Mouse (Mus musculus): ENCODE data around the gene Arpc3. TPM values are rescaled to one million over a fixed set of nuclear protein-coding genes. Genes with fewer than 3 reads are reported as not detected.
A peak's percentile ranks its signal among the peaks of the same experiment; 100 is the strongest.

Gene Arpc3
- 98.6 and 103 TPM in 2 replicates for polyA plus RNA-seq (2015; fragmentation: Nextera tagmentation; extraction: Ambion mirVana)

DNA sequence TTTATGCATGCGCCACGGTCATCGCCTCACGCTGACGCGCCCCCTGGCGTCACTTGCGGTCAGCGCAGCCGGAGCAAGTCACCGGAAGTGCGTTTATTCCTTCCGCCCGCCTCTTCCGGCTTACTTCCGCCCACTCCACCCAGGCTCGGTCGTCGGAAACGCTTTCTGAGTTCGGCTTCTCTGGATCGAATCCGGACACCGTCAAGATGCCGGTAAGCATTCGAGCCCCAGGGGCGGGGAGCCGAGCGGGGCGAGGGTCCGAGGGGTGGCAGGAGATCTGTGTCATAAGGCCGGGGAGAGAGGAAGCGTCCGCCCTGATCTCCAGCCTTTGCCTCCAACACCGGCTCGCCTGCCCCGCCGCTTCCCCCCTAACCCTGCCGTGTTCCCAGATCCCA is at the start of gene Arpc3:
Gene Arpc3 (plus strand): TSS at position 93 of the 395 bp plus-strand sequence.
- ATAC-seq (replicated peaks; ENCODE audit: insufficient number of reproducible peaks, insufficient read depth, low FRiP score, low read depth): peak; percentile 85
- no peaks in the 10 kb centered on the region for H3K9me3 ChIP-seq (replicated peaks)
- WGBS: under 1% methylated on average over 39 of the region's 39 CpGs

DNA sequence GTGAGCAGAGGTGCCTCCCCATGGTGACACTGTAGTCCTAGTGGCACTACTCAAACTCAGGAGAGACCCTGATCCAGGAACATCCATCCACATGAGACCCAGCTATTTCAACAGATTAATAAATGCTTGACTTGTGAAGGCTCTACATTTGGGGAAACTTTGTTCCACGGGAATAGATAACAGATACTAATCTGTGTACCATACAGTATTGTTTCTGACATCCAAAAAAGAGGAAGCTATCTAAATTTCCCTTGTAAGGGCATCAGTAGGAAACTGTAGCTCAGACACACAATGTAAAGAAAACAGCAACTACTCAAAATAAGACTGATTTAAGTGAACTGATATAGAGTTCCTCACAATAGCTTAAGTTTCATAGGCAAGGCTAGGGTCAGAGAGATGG is 48.8 kb upstream of the Arpc3 start:
- WGBS: 55% methylated on average over 1 of the region's 1 CpGs
- H3K4me1 ChIP-seq (replicated peaks): peaks cover 4% of the 10 kb centered on the region; the same call in 1 of the 2 replicates
- H3K9ac ChIP-seq: no peak overlapping the region
- H3K9me3 ChIP-seq (replicated peaks): no peaks in the 10 kb centered on the region
- ATAC-seq (replicated peaks; ENCODE audit: insufficient number of reproducible peaks, insufficient read depth, low FRiP score, low read depth): no peak
- H3K27ac ChIP-seq: no peak overlapping the region
- H3K27me3 ChIP-seq: no peaks in the 10 kb centered on the region
- no peaks in the 10 kb centered on the region for H3K36me3 ChIP-seq
- H3K4me2 ChIP-seq: no peak overlapping the region
- H3K4me3 ChIP-seq: no peak overlapping the region

More for the DNA sequence above, at the start of gene Arpc3:
- Histone ChIP-seq H3K4me2 (peak within 1 kb of the TSS; percentile 73), H3K36me3 (no peaks in the 10 kb centered on the region; the same call in 1 of the 2 replicates), H3K4me1 (replicated peaks) (peaks cover 11% of the 10 kb centered on the region), H3K9ac (peak within 1 kb of the TSS; percentile 79), H3K27ac (peak within 1 kb of the TSS; percentile 64), H3K27me3 (no peaks in the 10 kb centered on the region), H3K4me3 (peak within 1 kb of the TSS; percentile 75)

DNA sequence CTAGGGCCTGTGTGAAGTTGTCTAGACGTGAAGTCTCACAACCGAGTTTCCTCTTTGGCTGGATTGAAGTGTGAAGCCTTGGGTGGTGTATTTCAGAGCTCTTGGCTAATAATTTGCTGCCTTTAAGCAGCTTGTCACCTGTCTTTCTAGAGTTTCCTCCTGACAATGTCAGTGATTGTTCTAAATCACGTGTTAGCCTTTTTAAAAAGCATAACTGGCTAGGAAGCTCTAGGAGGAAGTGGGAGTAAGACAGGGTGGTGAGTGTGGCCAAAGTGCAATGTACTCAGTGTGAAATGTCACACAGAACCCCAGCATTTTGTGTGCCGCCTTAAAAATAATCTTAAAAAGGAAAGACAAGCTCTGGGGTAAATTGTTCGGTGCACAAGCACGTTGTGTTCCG is 47.9 kb upstream of the Arpc3 start:
- WGBS: 53% methylated on average over 7 of the region's 7 CpGs
- no peak for ATAC-seq (replicated peaks; ENCODE audit: insufficient number of reproducible peaks, insufficient read depth, low FRiP score, low read depth)
- no peak overlapping the region for H3K9ac ChIP-seq

DNA sequence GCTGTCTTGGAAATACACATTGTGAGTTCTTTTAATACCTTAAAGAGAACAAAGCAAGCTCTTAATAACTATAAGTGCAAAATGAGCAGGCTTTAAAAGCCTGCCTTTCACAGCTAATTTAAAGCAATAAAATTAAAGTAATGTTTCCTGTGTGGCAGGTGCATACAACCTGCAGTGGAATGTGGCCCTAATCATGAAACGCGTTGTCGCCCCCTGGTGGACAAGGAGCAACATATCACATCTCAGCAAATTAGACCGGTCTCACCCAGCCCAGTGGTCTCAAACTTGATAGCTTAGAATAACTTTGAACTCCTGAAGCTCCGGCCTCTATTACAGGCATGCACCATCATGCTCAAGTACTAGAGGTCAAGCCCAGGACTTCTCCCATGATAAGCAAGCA is 47.4 kb upstream of the Arpc3 start:
- H3K27me3 ChIP-seq: no peaks in the 10 kb centered on the region
- no peak overlapping the region for H3K9ac ChIP-seq
- H3K36me3 ChIP-seq: no peaks in the 10 kb centered on the region
- H3K9me3 ChIP-seq (replicated peaks): no peaks in the 10 kb centered on the region
- no peak for ATAC-seq (replicated peaks; ENCODE audit: insufficient number of reproducible peaks, insufficient read depth, low FRiP score, low read depth)
- peaks cover 4% of the 10 kb centered on the region; the same call in 1 of the 2 replicates for H3K4me1 ChIP-seq (replicated peaks)
- 8% methylated on average over 5 of the region's 5 CpGs for WGBS
- H3K4me2 ChIP-seq: no peak overlapping the region
- no peak overlapping the region for H3K27ac ChIP-seq
- no peak overlapping the region for H3K4me3 ChIP-seq

More for the DNA sequence above, 47.9 kb upstream of the Arpc3 start:
- peaks cover 4% of the 10 kb centered on the region; the same call in 1 of the 2 replicates for H3K4me1 ChIP-seq (replicated peaks)
- H3K27me3 ChIP-seq: no peaks in the 10 kb centered on the region
- no peak overlapping the region for H3K4me3 ChIP-seq
- H3K9me3 ChIP-seq (replicated peaks): no peaks in the 10 kb centered on the region
- H3K4me2 ChIP-seq: no peak overlapping the region
- no peak overlapping the region for H3K27ac ChIP-seq
- H3K36me3 ChIP-seq: no peaks in the 10 kb centered on the region

DNA sequence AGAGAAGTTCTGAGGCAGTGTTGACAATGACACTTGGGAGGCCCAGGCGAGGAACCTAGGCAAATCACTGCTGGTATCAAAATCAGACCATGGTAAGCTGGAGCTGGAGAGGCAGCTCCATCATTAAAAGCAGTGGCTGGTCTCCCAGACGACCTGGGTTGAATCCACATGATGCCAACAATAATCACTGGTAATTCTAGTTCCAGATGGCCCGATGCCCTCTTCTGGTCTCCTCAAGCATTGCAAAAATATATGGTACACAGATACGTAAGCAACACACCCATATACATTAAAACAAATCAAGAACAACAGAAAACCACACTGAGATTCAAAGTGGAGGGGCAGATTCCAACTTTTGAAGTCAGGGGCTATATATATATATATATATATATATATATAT is 45.9 kb upstream of the Arpc3 start:
- 78% methylated on average over 4 of the region's 4 CpGs for WGBS
- Histone ChIP-seq H3K9ac (no peak overlapping the region), H3K4me2 (no peak overlapping the region), H3K36me3 (no peaks in the 10 kb centered on the region), H3K27me3 (no peaks in the 10 kb centered on the region), H3K4me1 (replicated peaks) (peaks cover 4% of the 10 kb centered on the region; the same call in 1 of the 2 replicates), H3K9me3 (replicated peaks) (no peaks in the 10 kb centered on the region), H3K4me3 (no peak overlapping the region), H3K27ac (no peak overlapping the region)
- no peak for ATAC-seq (replicated peaks; ENCODE audit: insufficient number of reproducible peaks, insufficient read depth, low FRiP score, low read depth)

DNA sequence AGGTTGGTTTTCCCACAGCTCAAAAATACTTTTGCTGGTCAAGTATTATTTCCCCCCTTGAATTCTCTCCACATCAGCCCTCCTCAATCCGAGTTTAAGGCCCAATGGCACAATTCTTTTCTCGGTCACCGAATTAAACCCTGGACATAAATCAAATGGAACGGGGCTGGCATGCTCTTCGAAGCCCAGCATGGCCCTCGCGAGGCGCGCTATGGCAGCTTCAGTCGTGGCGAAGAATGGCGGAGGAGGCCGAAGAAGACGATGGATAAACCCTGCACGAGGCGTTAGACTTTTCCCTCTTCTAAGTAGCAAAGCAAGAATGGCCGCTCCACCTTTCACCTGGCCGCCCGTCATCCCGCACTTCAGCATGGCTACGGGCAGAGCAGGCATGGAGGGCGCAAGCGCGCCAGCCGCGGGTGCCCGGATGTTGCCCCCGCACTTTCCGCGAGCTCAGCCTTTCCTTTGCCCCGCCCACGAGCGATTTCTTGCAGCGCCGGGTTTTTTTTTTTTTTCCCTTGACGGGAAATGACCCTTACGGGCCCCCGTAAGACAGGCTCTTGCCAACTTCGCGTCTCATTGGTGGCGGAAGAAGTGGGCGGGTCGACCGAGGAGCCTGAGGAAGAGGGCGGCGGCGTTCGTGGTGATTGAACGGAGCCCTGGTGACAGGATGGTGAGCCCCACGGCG is 37.7 kb upstream of the Arpc3 start, which contains the start of the genes Rad9b and Vps29:
Gene Rad9b (minus strand): TSS at position 427 of the 685 bp plus-strand sequence.
Gene Vps29 (plus strand): TSS at position 563 of the 685 bp plus-strand sequence.
- WGBS: 2% methylated on average over 51 of the region's 51 CpGs
- Histone ChIP-seq H3K4me2 (peak within 1 kb of the TSS; percentile 84), H3K27ac (peak within 1 kb of the TSS; percentile 79), H3K36me3 (peaks cover 4% of the 10 kb centered on the region), H3K9ac (peak within 1 kb of the TSS; percentile 84), H3K4me1 (replicated peaks) (peaks cover 11% of the 10 kb centered on the region), H3K4me3 (peak within 1 kb of the TSS; percentile 70), H3K27me3 (no peaks in the 10 kb centered on the region), H3K9me3 (replicated peaks) (no peaks in the 10 kb centered on the region)
- ATAC-seq (replicated peaks; ENCODE audit: insufficient number of reproducible peaks, insufficient read depth, low FRiP score, low read depth): peak; percentile 92

DNA sequence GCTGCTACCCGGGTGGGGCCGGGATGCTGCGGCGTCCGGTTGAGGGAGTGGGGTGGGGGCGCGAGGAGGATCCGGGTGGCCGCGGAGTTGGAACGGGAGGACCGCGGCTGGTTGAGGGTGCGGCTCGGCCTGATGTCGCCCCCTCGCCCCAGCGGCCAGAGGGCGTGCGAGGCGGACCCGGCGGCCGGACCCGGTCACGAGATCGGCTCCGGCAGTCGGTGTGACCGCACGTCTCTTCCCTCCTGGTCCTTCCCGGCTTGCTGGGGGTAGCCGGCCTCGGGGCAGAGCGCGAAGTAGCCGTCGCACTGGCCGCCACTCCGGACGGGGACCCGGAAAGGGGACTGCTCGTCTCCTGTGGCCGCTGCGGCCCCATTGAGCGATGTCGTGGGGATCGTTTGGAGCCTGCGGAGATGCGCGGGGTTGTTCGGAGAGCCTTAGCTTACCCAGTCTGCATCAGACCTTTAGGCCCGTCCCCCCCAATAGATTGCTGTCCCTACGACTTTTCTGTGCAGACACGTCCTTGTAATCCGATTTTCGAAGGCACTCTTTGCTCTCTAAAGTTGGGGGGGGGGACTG is 37.1 kb upstream of the Arpc3 start:
- Histone ChIP-seq H3K9ac (peak overlapping the region; percentile 84), H3K4me1 (replicated peaks) (peaks cover 11% of the 10 kb centered on the region), H3K4me3 (peak overlapping the region; percentile 70), H3K36me3 (peaks cover 4% of the 10 kb centered on the region), H3K27ac (peak overlapping the region; percentile 79), H3K4me2 (peak overlapping the region; percentile 73), H3K27me3 (no peaks in the 10 kb centered on the region), H3K9me3 (replicated peaks) (no peaks in the 10 kb centered on the region)
- under 1% methylated on average over 50 of the region's 57 CpGs for WGBS
- ATAC-seq (replicated peaks; ENCODE audit: insufficient number of reproducible peaks, insufficient read depth, low FRiP score, low read depth): peak; percentile 78

DNA sequence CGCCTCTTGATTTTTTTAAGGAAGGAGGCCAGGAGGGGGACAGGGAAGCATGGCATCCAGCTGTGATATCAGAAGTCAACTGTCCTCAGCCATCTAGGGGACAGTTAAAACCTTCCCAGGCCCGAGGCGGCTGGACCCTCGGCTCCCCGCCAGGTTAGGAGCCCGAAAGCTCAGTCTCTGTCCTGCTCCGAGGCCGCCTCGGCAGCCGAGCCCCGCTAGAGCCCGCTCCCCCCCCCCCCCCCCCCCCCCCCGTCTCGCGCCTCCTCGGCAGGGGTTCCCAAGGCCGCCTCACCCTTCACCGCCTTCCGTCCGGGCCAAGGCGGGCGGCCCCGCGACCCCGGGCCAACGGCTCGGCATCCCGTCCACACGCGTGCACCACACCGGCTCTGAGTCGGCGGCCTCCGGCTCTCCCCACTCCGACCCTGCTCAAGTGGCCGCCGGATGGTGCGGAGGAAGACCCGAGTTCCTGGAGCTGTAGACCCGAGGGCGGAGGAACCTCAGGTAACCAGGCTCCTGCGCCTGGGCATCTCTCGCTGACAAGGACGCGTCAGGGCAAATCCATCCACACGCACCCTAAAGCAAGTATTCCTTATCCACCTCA is 20.0 kb upstream of the Arpc3 start, which contains the start of gene Gpn3:
Gene Gpn3 (plus strand): TSS at position 286 of the 601 bp plus-strand sequence.
- Histone ChIP-seq H3K4me3 (peak within 1 kb of the TSS; percentile 85), H3K9me3 (replicated peaks) (no peaks in the 10 kb centered on the region), H3K27me3 (no peaks in the 10 kb centered on the region), H3K9ac (peak within 1 kb of the TSS; percentile 87), H3K36me3 (peaks cover 30% of the 10 kb centered on the region), H3K27ac (peak within 1 kb of the TSS; percentile 98), H3K4me2 (peak within 1 kb of the TSS; percentile 84), H3K4me1 (replicated peaks) (peaks cover 10% of the 10 kb centered on the region)
- WGBS: 1% methylated on average over 34 of the region's 46 CpGs
- peak; percentile 61 for ATAC-seq (replicated peaks; ENCODE audit: insufficient number of reproducible peaks, insufficient read depth, low FRiP score, low read depth)

DNA sequence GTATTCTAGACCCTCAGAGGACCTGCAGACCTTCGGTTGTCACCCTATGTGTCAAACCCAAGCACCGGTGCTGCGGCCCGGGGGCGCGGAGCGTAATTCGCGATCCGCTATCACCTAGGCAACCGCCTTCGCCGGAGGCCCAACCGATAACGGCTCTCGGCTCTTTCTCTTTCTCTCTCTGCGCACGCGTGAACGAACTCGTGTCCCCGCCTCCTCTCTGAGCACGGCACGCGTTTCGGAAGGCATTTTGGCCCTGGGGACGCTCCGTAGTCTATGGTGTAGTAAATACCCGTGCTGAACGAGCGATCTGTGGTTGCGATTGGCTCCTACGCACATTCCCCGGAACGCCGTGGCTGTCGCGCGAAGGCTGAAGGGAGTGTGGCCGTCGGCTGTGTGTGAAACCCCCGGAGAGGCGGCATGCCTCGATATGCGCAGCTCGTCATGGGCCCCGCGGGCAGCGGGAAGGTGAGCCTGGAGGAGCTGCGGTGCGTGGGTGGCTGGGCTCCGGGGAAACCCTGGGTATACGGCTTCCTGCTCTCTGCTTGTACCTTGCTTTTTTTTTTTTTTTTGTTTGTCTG is 19.4 kb upstream of the Arpc3 start, which contains the start of gene Fam216a:
Gene Fam216a (minus strand): TSS at position 173 of the 578 bp plus-strand sequence.
- peak within 1 kb of the TSS; percentile 87 for H3K9ac ChIP-seq
- WGBS: under 1% methylated on average over 53 of the region's 53 CpGs
- ATAC-seq (replicated peaks; ENCODE audit: insufficient number of reproducible peaks, insufficient read depth, low FRiP score, low read depth): peak; percentile 94
- H3K9me3 ChIP-seq (replicated peaks): no peaks in the 10 kb centered on the region
- H3K36me3 ChIP-seq: peaks cover 25% of the 10 kb centered on the region
- no peaks in the 10 kb centered on the region for H3K27me3 ChIP-seq
- H3K27ac ChIP-seq: peak within 1 kb of the TSS; percentile 98
- H3K4me1 ChIP-seq (replicated peaks): peaks cover 14% of the 10 kb centered on the region
- peak within 1 kb of the TSS; percentile 84 for H3K4me2 ChIP-seq
- H3K4me3 ChIP-seq: peak within 1 kb of the TSS; percentile 85

DNA sequence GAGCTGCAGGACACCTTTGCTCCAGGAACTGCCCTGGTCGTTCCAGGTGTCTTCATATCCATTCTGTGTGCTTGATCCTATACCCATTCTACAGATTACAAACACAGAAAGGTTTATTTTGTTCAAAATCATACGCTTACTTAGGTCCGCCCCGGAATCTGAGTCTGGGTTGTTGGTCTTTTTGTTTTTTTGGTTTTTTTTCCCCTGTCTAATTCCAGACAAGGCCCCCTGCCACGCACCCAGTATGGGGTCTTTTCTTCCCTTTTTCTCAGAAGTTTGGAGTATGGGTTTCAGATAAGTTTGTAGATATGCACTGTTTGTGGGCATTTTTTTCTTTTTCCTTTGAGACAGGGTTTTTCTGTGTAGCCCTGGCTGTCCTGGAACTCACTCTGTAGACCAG is 18.8 kb upstream of the Arpc3 start:
- H3K36me3 ChIP-seq: peaks cover 19% of the 10 kb centered on the region
- peak overlapping the region; percentile 98 for H3K27ac ChIP-seq
- H3K9me3 ChIP-seq (replicated peaks): no peaks in the 10 kb centered on the region
- ATAC-seq (replicated peaks; ENCODE audit: insufficient number of reproducible peaks, insufficient read depth, low FRiP score, low read depth): no peak
- H3K9ac ChIP-seq: peak overlapping the region; percentile 87
- peak overlapping the region; percentile 85 for H3K4me3 ChIP-seq
- peaks cover 14% of the 10 kb centered on the region for H3K4me1 ChIP-seq (replicated peaks)
- H3K4me2 ChIP-seq: peak overlapping the region; percentile 84
- WGBS: 4% methylated on average over 5 of the region's 5 CpGs
- no peaks in the 10 kb centered on the region for H3K27me3 ChIP-seq

All from heart, embryonic 15.5 days (tissue).